Mouse (Mus musculus): Measurements from ENCODE around the gene Gm4450. TPM values are rescaled to one million over a fixed set of nuclear protein-coding genes. Genes with fewer than 3 reads are reported as not detected.

The Gm4450 gene
- polyA plus RNA-seq, 1 experiment, result not detected

- DNase-seq, result no peak
- peaks cover 16% of the 10 kb centered on the region for H3K4me1 ChIP-seq (replicated peaks; ENCODE audit: control insufficient read depth, insufficient read depth, low read length)
- H3K27ac ChIP-seq (ENCODE audit: control insufficient read depth, insufficient read depth, low read length), result no peak overlapping the region
- peak overlapping the region; percentile 62 for H3K4me3 ChIP-seq (ENCODE audit: control insufficient read depth, insufficient read depth, low read length)
- WGBS, result 4% methylated on average over 23 of the region's 23 CpGs
- TF ChIP-seq POLR2A (IDR thresholded peaks at IDR 0.05; ENCODE audit: control insufficient read depth, extremely low read depth, insufficient read depth, low read length, poor library complexity) (no peak), CTCF (IDR thresholded peaks at IDR 0.05; ENCODE audit: borderline replicate concordance, control insufficient read depth, extremely low read depth, insufficient read depth, low read length, poor library complexity) (no peak)
- no peaks in the 10 kb centered on the region for H3K36me3 ChIP-seq (ENCODE audit: control insufficient read depth, insufficient read depth, low read length)
- peaks cover 11% of the 10 kb centered on the region; the same call in 1 of the 2 replicates for H3K27me3 ChIP-seq (ENCODE audit: control insufficient read depth, insufficient read depth, low read length)
These were observed 29.7 kb downstream of the Gm4450 start for GRCm38 (mm10) chr3:98427260-98427599.

GRCm38 (mm10) chr3:98426749-98427148, 30.2 kb downstream of the Gm4450 start:
- Histone ChIP-seq H3K36me3 (ENCODE audit: control insufficient read depth, insufficient read depth, low read length) (no peaks in the 10 kb centered on the region), H3K27me3 (ENCODE audit: control insufficient read depth, insufficient read depth, low read length) (peaks cover 11% of the 10 kb centered on the region; the same call in 1 of the 2 replicates), H3K4me1 (replicated peaks; ENCODE audit: control insufficient read depth, insufficient read depth, low read length) (peaks cover 16% of the 10 kb centered on the region), H3K4me3 (ENCODE audit: control insufficient read depth, insufficient read depth, low read length) (no peak overlapping the region), H3K27ac (ENCODE audit: control insufficient read depth, insufficient read depth, low read length) (no peak overlapping the region)
- 68% methylated on average over 5 of the region's 5 CpGs for WGBS
- DNase-seq, result no peak
- TF ChIP-seq CTCF (IDR thresholded peaks at IDR 0.05; ENCODE audit: borderline replicate concordance, control insufficient read depth, extremely low read depth, insufficient read depth, low read length, poor library complexity), result no peak
- TF ChIP-seq POLR2A (IDR thresholded peaks at IDR 0.05; ENCODE audit: control insufficient read depth, extremely low read depth, insufficient read depth, low read length, poor library complexity), result no peak

GRCm38 (mm10) chr3:98422926-98423325, 34.0 kb downstream of the Gm4450 start:
- DNase-seq, result no peak
- 58% methylated on average over 4 of the region's 4 CpGs for WGBS
- no peak for TF ChIP-seq CTCF (IDR thresholded peaks at IDR 0.05; ENCODE audit: borderline replicate concordance, control insufficient read depth, extremely low read depth, insufficient read depth, low read length, poor library complexity)
- TF ChIP-seq POLR2A (IDR thresholded peaks at IDR 0.05; ENCODE audit: control insufficient read depth, extremely low read depth, insufficient read depth, low read length, poor library complexity), result no peak

GRCm38 (mm10) chr3:98419786-98420070, 37.2 kb downstream of the Gm4450 start:
- no peak overlapping the region for H3K27ac ChIP-seq (ENCODE audit: control insufficient read depth, insufficient read depth, low read length)
- no peak overlapping the region for H3K4me3 ChIP-seq (ENCODE audit: control insufficient read depth, insufficient read depth, low read length)
- no peak for DNase-seq
- H3K4me1 ChIP-seq (replicated peaks; ENCODE audit: control insufficient read depth, insufficient read depth, low read length), result peaks cover 10% of the 10 kb centered on the region
- TF ChIP-seq CTCF (IDR thresholded peaks at IDR 0.05; ENCODE audit: borderline replicate concordance, control insufficient read depth, extremely low read depth, insufficient read depth, low read length, poor library complexity) (no peak), POLR2A (IDR thresholded peaks at IDR 0.05; ENCODE audit: control insufficient read depth, extremely low read depth, insufficient read depth, low read length, poor library complexity) (no peak)
- no peaks in the 10 kb centered on the region for H3K27me3 ChIP-seq (ENCODE audit: control insufficient read depth, insufficient read depth, low read length)
- H3K36me3 ChIP-seq (ENCODE audit: control insufficient read depth, insufficient read depth, low read length), result no peaks in the 10 kb centered on the region
- 96% methylated on average over 4 of the region's 4 CpGs for WGBS

More at GRCm38 (mm10) chr3:98422926-98423325, 34.0 kb downstream of the Gm4450 start:
- peaks cover 5% of the 10 kb centered on the region; the same call in 1 of the 2 replicates for H3K27me3 ChIP-seq (ENCODE audit: control insufficient read depth, insufficient read depth, low read length)
- H3K27ac ChIP-seq (ENCODE audit: control insufficient read depth, insufficient read depth, low read length), result no peak overlapping the region
- H3K4me3 ChIP-seq (ENCODE audit: control insufficient read depth, insufficient read depth, low read length), result no peak overlapping the region
- H3K4me1 ChIP-seq (replicated peaks; ENCODE audit: control insufficient read depth, insufficient read depth, low read length), result peaks cover 7% of the 10 kb centered on the region
- no peaks in the 10 kb centered on the region for H3K36me3 ChIP-seq (ENCODE audit: control insufficient read depth, insufficient read depth, low read length)

GRCm38 (mm10) chr3:98418991-98419785, 37.7 kb downstream of the Gm4450 start:
- H3K27ac ChIP-seq (ENCODE audit: control insufficient read depth, insufficient read depth, low read length), result no peak overlapping the region
- H3K4me3 ChIP-seq (ENCODE audit: control insufficient read depth, insufficient read depth, low read length), result no peak overlapping the region
- TF ChIP-seq POLR2A (IDR thresholded peaks at IDR 0.05; ENCODE audit: control insufficient read depth, extremely low read depth, insufficient read depth, low read length, poor library complexity) (no peak), CTCF (IDR thresholded peaks at IDR 0.05; ENCODE audit: borderline replicate concordance, control insufficient read depth, extremely low read depth, insufficient read depth, low read length, poor library complexity) (no peak)
- 95% methylated on average over 6 of the region's 6 CpGs for whole genome bisulfite sequencing
- no peak for DNase-seq
- H3K4me1 ChIP-seq (replicated peaks; ENCODE audit: control insufficient read depth, insufficient read depth, low read length), result peaks cover 10% of the 10 kb centered on the region
- no peaks in the 10 kb centered on the region for H3K36me3 ChIP-seq (ENCODE audit: control insufficient read depth, insufficient read depth, low read length)
- no peaks in the 10 kb centered on the region for H3K27me3 ChIP-seq (ENCODE audit: control insufficient read depth, insufficient read depth, low read length)

- H3K27me3 ChIP-seq (ENCODE audit: control insufficient read depth, insufficient read depth, low read length), result no peaks in the 10 kb centered on the region
- peaks cover 10% of the 10 kb centered on the region for H3K4me1 ChIP-seq (replicated peaks; ENCODE audit: control insufficient read depth, insufficient read depth, low read length)
- TF ChIP-seq CTCF (IDR thresholded peaks at IDR 0.05; ENCODE audit: borderline replicate concordance, control insufficient read depth, extremely low read depth, insufficient read depth, low read length, poor library complexity), result no peak
- no peak for TF ChIP-seq POLR2A (IDR thresholded peaks at IDR 0.05; ENCODE audit: control insufficient read depth, extremely low read depth, insufficient read depth, low read length, poor library complexity)
- WGBS, result 7% methylated on average over 4 of the region's 4 CpGs
- H3K27ac ChIP-seq (ENCODE audit: control insufficient read depth, insufficient read depth, low read length), result no peak overlapping the region
- no peak overlapping the region for H3K4me3 ChIP-seq (ENCODE audit: control insufficient read depth, insufficient read depth, low read length)
- no peaks in the 10 kb centered on the region for H3K36me3 ChIP-seq (ENCODE audit: control insufficient read depth, insufficient read depth, low read length)
- no peak for DNase-seq
These were observed 39.6 kb downstream of the Gm4450 start for GRCm38 (mm10) chr3:98417328-98417727.

Data from thymus, adult 2 months (tissue).